ENCODE assay signal across 21 mouse cellular contexts in genomic region chr5:105011570-105011969, GRCm38 (mm10). TPM values are rescaled to one million over a fixed set of nuclear protein-coding genes. Genes with fewer than 3 reads are reported as not detected.
"Had no signal": no experiment of that assay in that cellular context is flagged by ENCODE, and none has a peak within 500 bp of the region (broad histone marks: within the 10 kb centered on the region; RNA-seq: fewer than 3 reads in every experiment).

No protein-coding gene starts in this region.

- H3K27me3 ChIP-seq: kidney, embryonic 15.5 days; liver, embryonic 13.5 days; midbrain, embryonic 12.5 days; midbrain, embryonic 15.5 days; neural tube, embryonic 12.5 days; neural tube, embryonic 15.5 days; stomach, embryonic 15.5 days had no signal

- H3K9ac ChIP-seq: kidney, embryonic 15.5 days; liver, embryonic 13.5 days; lung, embryonic 14.5 days; midbrain, embryonic 12.5 days; midbrain, embryonic 15.5 days; neural tube, embryonic 12.5 days; neural tube, embryonic 15.5 days; stomach, embryonic 15.5 days had no signal

- H3K36me3 ChIP-seq: kidney, embryonic 15.5 days; liver, embryonic 13.5 days; midbrain, embryonic 12.5 days; midbrain, embryonic 15.5 days; neural tube, embryonic 12.5 days; neural tube, embryonic 15.5 days; stomach, embryonic 15.5 days had no signal

- H3K9me3 ChIP-seq: kidney, embryonic 15.5 days; liver, embryonic 13.5 days; midbrain, embryonic 15.5 days; stomach, embryonic 15.5 days had no signal

- H3K4me1 ChIP-seq: kidney, embryonic 15.5 days; liver, embryonic 13.5 days; midbrain, embryonic 12.5 days; midbrain, embryonic 15.5 days; neural tube, embryonic 12.5 days; neural tube, embryonic 15.5 days; stomach, embryonic 15.5 days had no signal

- DNase-seq: kidney, adult 11 months; kidney, adult 8-10 months; kidney, postnatal 10 days; kidney, postnatal 36 days; layer of hippocampus, postnatal 36 days; liver, embryonic 13.5 days; lung, embryonic 14.5 days; right cerebral cortex, adult 18-20 months; right cerebral cortex, postnatal 25 days; spleen, adult 18-20 months; thymus, postnatal 25 days had no signal

- H3K4me3 ChIP-seq: kidney, embryonic 15.5 days; left cerebral cortex, adult 2 months; liver, embryonic 13.5 days; midbrain, embryonic 12.5 days; midbrain, embryonic 15.5 days; neural tube, embryonic 12.5 days; neural tube, embryonic 15.5 days; stomach, embryonic 15.5 days had no signal

- H3K27ac ChIP-seq: kidney, embryonic 15.5 days; left cerebral cortex, adult 2 months; liver, embryonic 13.5 days; macrophage; midbrain, embryonic 12.5 days; midbrain, embryonic 15.5 days; neural tube, embryonic 12.5 days; neural tube, embryonic 15.5 days; stomach, embryonic 15.5 days had no signal

- H3K4me2 ChIP-seq: kidney, embryonic 15.5 days; liver, embryonic 13.5 days; lung, embryonic 14.5 days; midbrain, embryonic 12.5 days; midbrain, embryonic 15.5 days; neural tube, embryonic 12.5 days; neural tube, embryonic 15.5 days; stomach, embryonic 15.5 days had no signal

- ATAC-seq: lung, postnatal 0 days; midbrain, embryonic 15.5 days had no signal

RNA-seq across cellular contexts. Expression of gene Abcg3, which starts 29.1 kb away (rescaled TPM):
- total RNA-seq: layer of hippocampus, postnatal 36 days; left cerebral cortex, postnatal 36 days had no signal
